Mouse (Mus musculus) stomach, postnatal 0 days (tissue): Measurements from ENCODE around the gene Mup6.
"Not testable (repeated sequence)": the region's sequence is repeated elsewhere in the genome, so short reads cannot be mapped to it uniquely, and the experiment has no call there.

ENCODE experiments used
- CTCF ChIP-seq: IDR thresholded peaks from 2 replicates; pipeline ENCODE4 v1.5.1; 2016; ENCODE audit warnings: antibody characterized with exemption, low read depth, mild to moderate bottlenecking, moderate library complexity
- EP300 ChIP-seq: optimal IDR thresholded peaks from 2 replicates; pipeline ENCODE3; 2016; ENCODE audit warnings: antibody characterized with exemption

GRCm38 (mm10) chr4:59997894-59998293 lies 33.8 kb downstream of the Mup6 start:
- TF ChIP-seq CTCF, EP300: not testable (repeated sequence)
